Mouse (Mus musculus): ENCODE data around the gene Mia2. TPM values are rescaled to one million over a fixed set of nuclear protein-coding genes. Genes with fewer than 3 reads are reported as not detected.
"Not testable (repeated sequence)": the region's sequence is repeated elsewhere in the genome, so short reads cannot be mapped to it uniquely, and the experiment has no call there.

Gene Mia2
- 58.4 and 62.9 TPM in 2 replicates for polyA plus RNA-seq (2012; rRNA removed)

DNA sequence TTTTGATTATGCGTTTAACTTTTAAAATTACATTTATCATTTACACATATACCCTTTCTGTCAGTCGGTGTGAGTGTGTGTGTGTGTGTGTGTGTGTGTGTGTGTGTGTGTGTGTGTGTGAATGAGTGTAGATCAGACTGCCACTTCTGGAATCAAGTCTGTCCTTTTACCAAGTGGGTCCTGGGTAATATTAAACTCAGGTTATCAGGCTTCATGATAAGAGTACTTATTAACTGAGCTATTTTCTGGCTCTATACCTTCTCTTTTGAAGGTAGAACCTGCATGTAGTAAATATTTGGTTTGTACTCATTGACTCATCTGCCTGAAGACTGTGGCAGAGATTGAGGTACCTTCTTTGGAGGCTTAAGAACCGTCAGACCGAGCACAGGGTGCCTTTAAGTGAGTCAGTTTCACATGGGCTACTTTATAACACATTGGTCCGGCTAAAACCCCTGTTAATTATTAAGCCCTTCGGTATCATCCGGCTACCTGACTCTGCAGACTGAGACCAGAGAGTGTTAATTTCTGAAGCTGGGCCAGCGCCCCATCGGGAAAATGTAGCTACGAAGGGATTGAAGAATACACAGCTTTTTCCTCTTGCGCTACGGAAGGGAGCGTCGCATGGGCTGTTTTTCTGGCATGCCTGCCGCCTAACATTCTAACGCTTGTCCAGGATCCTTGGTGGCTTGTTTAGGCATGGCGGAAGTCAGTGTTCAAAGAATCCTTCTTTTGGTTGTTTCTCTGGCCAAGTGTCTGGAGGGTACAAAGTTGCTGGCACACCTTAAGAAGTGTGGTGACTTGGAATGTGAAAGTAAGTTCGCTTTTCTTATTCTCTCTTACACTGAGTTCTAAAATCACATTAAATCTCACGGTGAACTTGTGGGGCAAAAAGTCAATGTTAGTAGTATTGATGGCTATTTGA lies at the start of gene Mia2:
Gene Mia2, plus strand, starts transcription at position 696 of the 922 bp plus-strand sequence.
- no peak for DNase-seq (ENCODE audit: low spot score)

DNA sequence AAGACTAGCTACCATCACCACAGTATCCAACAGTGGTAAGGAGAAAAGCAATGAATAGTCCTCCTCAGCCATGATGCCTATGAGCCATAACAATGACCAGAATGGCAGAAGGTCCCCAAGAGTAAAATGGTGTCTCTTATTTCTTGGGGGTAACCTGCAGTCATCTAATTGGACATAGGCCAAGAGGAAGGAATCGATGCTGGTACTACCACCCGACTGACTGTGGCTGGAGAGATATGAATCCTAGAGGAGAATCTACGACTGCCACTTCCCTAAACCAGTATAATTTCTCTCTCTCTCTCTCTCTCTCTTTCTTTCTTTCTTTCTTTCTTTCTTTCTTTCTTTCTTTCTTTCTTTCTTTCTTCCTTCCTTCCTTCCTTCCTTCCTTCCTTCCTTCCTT lies 43.1 kb upstream of the Mia2 start:
- no peak for DNase-seq (ENCODE audit: low spot score)

DNA sequence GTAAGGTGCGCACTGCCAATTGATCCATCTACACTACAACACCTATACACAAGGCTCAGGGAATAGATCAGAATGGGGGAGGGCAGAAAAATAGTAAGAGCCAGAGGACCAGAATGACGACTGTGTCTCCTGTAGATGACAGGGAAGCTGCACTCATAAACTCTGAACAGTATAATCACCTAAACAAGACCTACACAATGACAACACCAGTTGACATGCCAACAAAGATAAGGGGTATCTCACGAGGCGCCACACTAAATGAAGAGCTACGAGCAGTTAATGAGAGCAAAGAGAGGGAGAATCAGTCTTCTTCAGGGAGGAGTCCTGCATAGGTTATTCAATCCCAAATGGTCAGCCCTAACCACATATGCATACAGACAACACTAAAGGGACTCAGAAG lies 42.4 kb upstream of the Mia2 start:
- no peak for DNase-seq (ENCODE audit: low spot score)

DNA sequence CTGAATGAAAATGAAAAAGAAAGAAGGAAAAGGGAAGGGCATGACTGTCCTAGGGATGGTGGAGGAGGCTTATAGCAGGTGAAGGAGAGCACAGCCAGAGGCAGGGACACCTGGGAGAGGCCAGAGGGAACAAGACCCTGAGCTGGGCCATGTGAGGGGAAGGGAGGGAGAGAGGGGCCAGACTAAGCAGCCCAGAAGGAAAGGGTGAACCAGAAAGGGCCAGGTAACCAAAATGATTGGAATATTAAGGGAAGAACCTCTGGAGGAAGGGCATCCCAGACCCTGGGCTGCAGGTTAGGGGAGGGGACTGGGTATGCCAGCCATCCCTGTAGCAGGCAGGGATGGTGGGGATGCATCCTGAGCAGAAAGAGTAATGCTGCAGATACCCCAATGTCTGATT lies 41.6 kb upstream of the Mia2 start:
- DNase-seq (ENCODE audit: low spot score) = no peak

DNA sequence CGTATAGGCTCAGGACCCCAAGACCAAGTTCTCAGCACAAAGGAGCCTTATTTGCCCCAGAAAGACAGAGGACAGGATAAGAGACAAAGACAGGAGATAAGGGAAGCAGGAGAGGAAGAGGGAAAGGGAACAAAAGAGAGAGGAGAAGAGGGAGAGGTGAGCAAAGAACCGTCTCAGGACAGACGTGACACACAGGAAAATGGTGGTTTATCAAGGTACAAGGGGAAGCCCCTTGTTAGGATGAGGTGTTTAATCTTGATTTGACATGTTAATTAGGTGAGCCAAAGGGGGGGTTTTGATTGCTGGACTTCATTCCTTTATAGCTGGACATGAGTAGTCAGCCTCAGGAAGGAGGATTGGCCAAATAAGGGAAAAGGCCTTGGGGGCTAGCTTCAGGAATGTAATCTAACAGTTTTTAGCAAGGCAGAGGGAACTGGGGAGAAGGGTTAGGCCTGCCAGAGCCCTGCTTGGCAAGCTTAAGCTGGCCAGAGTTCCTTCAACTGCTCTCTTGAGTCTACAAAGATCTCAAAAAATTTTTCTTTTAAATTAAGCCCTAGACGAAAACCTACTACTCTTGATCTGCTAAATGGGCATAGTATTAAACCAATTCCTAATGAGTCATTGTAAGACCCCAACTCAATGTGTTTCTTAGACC lies 40.3 kb upstream of the Mia2 start:
- DNase-seq (ENCODE audit: low spot score) = no peak

DNA sequence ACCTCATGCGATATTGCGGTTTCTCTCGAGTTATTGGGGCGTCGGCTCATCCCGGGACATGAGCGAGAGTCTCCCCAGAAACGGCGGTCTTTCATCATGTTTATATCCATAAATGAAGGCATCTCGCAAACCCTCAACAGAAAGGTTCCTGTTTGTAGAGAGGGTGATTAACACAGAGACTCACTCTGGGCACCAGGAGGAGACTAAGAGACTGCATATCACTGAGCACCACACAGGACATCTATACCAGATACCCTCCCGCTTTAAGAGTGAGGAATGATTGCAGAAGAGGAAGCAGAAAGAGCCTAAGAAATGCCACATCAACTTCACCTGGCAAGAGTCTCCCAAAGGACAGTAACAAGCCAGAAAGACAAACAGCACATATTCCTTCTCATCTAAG lies 39.4 kb upstream of the Mia2 start:
- no peak for DNase-seq (ENCODE audit: low spot score)

DNA sequence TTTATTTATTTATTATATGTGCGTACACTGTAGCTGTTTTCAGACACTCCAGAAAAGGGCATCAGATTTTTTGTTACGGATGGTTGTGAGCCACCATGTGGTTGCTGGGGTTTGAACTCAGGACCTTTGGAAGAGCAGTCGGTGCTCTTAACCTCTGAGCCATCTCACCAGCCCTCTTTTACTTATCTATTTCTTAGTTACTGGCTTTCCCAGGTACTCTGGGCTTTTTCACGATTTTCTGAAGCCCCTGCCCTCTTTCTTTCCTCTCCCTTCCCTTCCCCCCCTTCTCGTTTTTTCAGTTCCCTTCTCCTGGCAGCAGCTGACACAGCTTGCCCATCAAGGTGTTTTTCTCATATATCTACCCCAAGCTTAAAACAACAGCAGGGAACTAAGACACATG lies 37.4 kb upstream of the Mia2 start:
- DNase-seq (ENCODE audit: low spot score) = not testable (repeated sequence)

DNA sequence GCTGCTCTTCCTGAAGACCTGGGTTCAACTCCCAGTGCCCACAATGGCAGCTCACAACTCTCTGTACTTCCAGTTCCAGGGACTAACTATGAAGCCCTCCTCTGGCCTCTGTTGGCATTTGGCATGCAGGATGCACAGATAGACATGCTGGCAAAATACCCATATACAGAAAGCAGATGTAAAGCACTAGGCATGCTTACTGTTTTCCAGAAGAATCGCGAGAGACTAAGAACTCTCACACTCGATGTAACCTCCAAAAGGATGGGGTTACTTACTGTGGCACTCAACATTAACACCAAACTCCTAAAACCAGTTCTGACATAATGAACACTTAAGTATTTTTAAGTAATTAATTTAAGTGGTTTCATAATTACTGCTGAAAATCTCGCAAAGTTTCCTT lies 35.3 kb upstream of the Mia2 start:
- DNase-seq (ENCODE audit: low spot score) = no peak

DNA sequence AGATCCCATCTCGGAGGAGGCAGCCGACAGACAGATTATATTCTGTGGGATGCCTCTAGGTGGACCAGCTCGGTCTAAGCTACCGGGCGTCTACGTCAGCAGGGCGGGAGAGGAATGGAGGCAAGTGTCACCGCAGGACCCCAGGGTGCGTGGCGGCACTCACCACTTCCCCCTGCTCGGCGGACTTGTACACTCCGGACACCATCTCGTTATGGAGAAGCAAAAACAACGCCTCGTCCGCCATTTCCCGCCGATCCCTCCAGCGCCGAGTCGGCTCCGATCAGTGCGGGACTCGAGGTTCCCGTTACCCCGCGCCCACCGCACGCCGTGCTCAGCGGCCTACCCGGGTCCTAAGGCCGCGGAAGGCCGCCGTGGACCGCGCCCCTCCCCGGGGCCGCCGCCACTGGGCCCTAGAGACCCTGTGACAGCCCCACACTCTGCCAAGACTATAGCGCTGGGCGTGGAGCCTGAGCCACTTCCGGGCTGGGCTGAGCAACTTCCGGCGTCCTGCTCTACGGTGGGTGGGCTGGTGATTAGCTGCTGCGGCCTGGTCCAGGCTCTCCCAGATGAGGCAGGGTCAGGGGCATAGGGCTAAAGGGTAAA lies 34.5 kb upstream of the Mia2 start, which contains the start of gene Trappc6b:
Gene Trappc6b, minus strand, starts transcription at position 480 of the 603 bp plus-strand sequence.
- peak; percentile 59 for DNase-seq (ENCODE audit: low spot score)

DNA sequence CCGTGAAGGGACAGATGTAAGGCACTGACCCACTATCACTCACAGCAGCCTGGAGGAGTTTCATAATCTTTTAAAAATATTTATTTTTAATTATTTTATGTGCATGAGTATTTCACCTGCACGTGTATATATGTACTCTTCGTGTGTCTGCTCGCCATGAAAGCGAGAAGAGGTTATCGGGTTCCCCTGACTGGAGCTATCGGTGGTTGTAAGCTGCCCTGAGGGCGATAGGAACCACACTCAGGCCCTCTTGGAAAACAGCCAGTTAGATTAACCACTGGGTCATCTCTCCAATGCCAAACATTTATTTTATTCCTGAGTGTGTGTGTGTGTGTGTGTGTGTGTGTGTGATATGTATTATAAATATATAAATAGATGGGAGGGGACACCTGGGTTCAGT lies 30.8 kb upstream of the Mia2 start:
- DNase-seq (ENCODE audit: low spot score) = no peak

DNA sequence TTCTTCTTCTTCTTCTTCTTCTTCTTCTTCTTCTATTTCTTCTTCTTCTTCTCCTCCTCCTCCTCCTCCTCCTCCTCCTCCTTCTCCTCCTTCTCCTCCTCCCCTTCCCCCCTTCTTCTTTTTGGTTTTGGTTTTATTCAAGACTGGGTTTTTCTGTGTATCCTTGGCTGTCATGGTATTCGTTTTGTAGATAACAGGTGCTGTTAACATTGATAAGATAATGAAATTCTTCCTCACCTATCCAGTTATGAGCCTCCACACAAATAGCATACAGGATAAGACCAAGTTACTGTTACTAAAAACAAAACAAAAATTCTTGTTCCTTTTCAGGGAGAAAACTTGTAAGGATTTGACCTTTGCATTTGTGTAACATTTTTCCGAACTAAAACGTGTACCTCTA lies 29.8 kb upstream of the Mia2 start:
- no peak for DNase-seq (ENCODE audit: low spot score)

DNA sequence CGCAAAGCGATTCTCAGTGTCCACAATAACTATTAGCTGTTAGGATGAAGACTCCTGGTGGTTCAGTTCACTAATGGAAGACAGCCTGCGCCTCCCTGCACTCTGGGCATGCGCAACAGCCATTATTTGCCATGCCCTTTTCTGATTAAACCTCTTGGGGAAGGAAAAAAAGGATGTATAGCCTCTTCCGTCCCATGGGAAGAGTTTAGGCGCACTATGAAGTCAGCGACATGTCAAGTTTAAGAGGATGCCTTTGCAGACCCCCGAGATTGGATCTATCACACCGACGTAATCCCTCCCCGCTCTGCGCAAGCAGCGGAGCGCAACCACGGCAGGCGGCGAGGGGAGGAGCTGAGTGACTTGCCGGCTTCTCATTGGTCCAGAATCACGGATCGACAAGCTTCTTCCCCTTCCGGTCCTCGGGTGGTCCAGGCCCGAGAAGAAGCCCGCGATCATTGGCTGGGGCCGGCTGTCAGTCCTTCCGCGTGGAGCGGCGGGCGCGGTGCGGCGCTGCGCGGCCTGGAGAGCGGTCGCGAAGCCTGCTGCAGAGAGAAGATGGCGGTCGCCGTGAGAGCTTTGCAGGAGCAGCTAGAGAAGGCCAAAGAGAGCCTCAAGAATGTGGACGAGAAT lies 29.0 kb upstream of the Mia2 start, which contains the start of gene Pnn:
Gene Pnn, plus strand, starts transcription at position 437 of the 630 bp plus-strand sequence.
- DNase-seq (ENCODE audit: low spot score) = peak; percentile 96

DNA sequence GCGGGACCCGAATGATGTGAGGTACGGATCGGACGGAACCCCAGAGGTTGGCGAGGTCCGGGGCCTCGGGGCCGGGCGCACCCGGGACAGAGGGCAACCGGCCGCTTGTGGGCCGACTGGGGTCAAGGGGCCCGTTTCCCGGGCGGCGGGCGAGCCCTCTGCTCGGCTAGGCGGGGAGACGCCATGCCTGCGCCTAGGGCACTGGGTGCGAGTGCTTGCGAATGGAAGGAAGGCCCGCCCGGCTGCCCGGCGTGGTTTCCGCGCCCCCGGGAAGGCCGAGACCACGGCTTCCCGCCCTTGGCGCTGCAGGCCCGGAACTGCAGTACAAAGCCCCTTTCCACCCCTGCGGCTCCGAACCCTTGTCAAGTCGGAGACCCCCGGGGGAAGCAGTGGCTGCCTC lies 28.5 kb upstream of the Mia2 start:
- no peak for DNase-seq (ENCODE audit: low spot score)

DNA sequence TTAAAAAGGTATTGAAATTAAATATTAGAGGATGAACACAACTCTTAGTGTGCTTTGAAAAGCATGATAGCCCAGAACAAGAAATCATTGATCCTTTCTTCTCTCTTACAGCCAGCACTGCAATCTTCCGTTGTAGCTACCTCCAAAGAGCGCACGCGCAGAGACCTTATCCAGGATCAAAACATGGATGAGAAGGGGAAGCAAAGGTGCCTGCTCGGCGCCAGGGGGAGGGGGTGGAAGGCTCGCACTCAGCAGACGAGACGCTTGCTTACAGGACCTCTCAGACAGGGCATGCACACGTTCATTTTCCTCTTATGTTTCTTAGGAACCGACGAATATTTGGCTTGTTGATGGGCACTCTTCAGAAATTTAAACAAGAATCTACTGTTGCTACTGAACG lies 26.8 kb upstream of the Mia2 start:
- DNase-seq (ENCODE audit: low spot score) = no peak

DNA sequence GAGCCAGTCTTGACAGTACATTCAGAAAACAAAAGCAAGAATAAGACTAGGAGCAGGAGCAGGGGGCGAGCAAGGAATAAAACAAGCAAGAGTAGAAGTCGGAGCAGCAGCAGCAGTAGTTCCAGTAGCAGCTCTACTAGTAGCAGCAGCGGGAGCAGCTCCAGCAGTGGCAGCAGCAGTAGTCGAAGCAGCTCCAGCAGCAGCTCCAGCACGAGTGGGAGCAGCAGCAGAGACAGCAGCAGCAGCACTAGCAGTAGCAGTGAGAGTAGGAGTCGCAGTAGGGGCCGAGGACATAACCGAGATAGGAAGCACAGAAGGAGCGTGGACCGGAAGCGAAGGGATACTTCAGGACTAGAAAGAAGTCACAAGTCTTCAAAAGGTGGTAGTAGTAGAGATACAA lies 23.3 kb upstream of the Mia2 start:
- no peak for DNase-seq (ENCODE audit: low spot score)

DNA sequence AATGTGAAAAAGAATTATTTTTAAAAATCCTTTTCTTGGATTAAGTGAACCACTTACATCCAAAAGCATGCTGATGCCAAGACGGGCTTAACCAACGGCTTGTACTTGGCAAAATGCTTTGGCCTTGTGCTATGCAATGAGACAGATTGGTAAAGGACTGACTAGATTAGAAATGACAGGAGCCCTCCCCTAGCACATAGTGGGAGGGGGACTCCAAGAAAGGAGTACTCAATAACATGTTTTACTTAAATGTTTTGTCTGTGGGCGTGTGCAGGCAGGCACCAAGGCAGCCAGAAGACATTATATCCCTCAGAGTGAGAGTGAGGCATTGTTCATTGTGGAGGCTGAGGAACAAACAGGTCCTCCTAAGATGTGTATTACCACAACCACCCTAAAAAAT lies 21.5 kb upstream of the Mia2 start:
- no peak for DNase-seq (ENCODE audit: low spot score)

DNA sequence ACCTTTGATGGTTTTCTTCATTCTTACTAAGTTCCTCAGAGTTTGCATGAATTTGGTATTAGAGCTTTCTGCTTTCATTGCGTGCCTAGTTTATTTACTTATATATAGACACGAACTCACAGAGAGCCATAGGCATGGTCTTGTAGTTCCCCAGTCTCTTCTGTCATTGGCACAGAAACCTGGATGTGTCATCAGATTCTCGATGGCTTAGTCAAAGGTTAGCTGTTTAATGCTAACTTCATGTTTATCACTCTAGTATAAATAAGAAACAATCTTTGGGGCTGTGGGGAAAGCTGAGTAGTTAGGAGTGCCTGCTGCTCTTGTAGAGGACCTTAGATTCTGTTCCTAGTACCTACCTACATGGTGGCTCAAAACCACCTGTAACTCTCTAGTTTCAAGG lies 18.6 kb upstream of the Mia2 start:
- no peak for DNase-seq (ENCODE audit: low spot score)

DNA sequence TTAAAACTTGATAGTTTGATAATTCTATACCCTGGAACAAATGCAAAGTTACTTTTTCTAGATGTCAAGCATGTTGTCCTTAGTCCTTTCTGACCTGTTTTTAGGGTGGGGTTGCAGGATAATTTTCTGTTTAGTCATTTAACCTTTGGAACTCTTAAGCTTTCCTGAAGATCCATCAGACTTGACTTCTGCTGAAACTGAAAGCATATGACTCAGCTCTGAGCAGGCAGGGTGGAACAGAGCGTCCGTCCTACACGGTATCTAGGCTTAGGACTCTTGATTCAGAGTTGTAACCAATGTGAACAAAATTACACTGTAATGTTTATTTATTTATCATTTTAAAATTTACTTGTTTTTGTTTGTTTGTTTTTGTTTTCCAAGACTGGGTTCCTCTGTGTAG lies 17.7 kb upstream of the Mia2 start:
- DNase-seq (ENCODE audit: low spot score) = no peak

DNA sequence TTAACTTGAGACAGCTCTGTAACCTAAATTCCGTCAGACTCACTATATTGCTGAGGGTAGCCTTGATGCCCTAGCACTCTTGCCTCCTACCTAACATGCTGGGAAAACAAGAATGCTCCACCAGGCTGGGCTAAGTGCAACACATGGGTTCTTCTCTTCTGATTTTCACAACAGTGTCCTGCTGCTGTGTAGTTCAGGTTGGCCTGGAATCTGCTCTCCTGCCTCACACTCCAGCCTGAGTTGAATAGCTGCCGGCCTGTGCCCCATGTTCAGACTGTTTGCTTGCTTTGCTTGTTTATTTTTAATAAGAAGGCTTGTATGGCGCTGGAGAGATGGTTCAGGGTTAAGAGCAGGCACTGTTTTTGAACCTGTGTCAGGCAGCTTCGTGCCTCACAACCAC lies 15.1 kb upstream of the Mia2 start:
- DNase-seq (ENCODE audit: low spot score) = no peak

DNA sequence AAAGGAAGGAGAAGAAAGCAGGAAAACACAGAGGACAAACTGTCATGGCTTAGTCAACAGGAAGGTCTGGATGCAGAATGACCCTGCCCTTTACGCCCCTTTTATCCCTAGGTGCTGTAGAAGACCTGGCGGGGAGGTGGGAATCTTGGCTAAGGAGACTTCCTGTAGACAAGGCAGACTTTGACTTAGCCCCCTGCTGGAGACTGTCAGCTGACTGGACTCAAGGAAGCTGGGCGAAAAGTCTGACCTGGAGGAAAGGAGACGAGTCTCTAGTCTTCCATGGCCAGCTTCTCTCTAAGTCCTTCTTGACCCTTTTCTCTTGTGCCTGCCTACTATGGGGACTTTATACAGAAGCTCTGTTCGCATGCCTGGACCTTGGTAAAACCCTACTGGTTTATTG lies 11.2 kb upstream of the Mia2 start:
- no peak for DNase-seq (ENCODE audit: low spot score)

DNA sequence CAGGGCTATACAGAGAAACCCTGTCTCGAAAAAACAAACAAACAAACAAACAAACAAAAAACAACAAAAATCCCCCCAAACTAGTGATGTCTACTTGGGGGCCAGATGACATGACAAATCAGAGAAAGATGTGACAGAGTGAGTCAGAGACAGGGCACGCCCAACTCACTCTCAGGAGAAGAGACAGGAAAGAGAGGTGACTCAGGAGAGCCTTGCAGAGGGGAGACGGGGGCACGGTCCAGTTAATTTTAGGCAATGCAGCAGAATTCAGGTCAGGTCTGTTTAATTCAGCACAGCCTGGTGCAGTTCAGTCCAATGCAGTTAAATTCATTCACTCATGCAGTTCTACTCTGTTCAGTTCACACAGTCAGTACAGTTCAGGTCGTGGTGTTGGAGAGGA lies 9.4 kb upstream of the Mia2 start:
- DNase-seq (ENCODE audit: low spot score) = no peak

DNA sequence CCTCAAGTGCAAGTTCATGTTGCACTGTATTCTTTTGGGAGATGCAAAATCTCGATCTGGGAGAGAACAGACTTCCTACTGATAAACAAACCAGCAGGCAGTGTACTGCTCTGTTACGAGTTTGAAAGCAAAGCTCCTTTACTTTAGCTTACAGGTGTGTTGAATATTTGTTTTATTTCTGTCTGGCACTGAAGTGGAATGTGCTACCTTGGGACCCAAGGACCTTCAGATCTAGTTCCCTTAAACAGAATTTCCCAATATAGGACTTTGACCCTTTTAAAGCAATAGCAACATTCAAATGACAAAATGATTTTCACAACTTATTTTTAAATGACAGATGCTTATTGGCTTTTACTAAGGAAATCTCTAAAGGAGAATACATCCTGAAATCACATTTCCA lies 2.1 kb upstream of the Mia2 start:
- DNase-seq (ENCODE audit: low spot score) = no peak

Data from urinary bladder, adult 2 months (tissue).